ENCODE assay signal across 8 mouse cellular contexts in genomic region chr6:17696321-17696734, GRCm38 (mm10). TPM values are rescaled to one million over a fixed set of nuclear protein-coding genes. Genes with fewer than 3 reads are reported as not detected.
A peak's percentile ranks its signal among the peaks of the same experiment; 100 is the strongest.
DNase-seq lines count a peak whose midpoint lies in the region; ATAC-seq and TF ChIP-seq lines count a peak whose summit lies in the region.

No protein-coding gene starts in this region.

- WGBS in liver, embryonic 14.5 days (ENCODE audit: insufficient replicate concordance) = 56% methylated on average over 5 of the region's 5 CpGs

- peaks cover 7% of the 10 kb centered on the region; the same call in 1 of the 2 replicates for H3K4me1 ChIP-seq in E14TG2a.4 (replicated peaks; ENCODE audit: low read depth, low read length)
- H3K4me1 ChIP-seq in liver, embryonic 14.5 days (replicated peaks; ENCODE audit: control insufficient read depth in 2 of 2, insufficient read depth in 2 of 2, low read length in 1 of 2) = peaks cover 5 to 12% of the 10 kb centered on the region in 2 experiments

- no peak overlapping the region for H3K9ac ChIP-seq in liver, embryonic 14.5 days (replicated peaks)

- H3K36me3 ChIP-seq in E14TG2a.4 (ENCODE audit: insufficient read depth, low read length) = no peaks in the 10 kb centered on the region
- H3K36me3 ChIP-seq in liver, embryonic 14.5 days (replicated peaks; ENCODE audit: control insufficient read depth, insufficient read depth, low read depth) = no peaks in the 10 kb centered on the region

- no peak overlapping the region for H3K27ac ChIP-seq in liver, embryonic 14.5 days

- no peak for ATAC-seq in liver, embryonic 14.5 days (ENCODE audit: insufficient read depth)

- peaks cover 31% of the 10 kb centered on the region for H3K27me3 ChIP-seq in E14TG2a.4 (ENCODE audit: insufficient read depth, low read length)
- H3K27me3 ChIP-seq in liver, embryonic 14.5 days (ENCODE audit: control insufficient read depth, insufficient read depth, low read length) = no peaks in the 10 kb centered on the region

- peak; percentile 26 for TF ChIP-seq CTCF in E14TG2a.4 (conservative IDR thresholded peaks at IDR 0.05; ENCODE audit: low read length)
- peak; percentile 69 for TF ChIP-seq CTCF in liver, embryonic 14.5 days (IDR thresholded peaks at IDR 0.05; ENCODE audit: low read depth)

- DNase-seq in 3134 (ENCODE audit: extremely low read depth, insufficient read length, low spot score) = peak; percentile 31
- peak; percentile 72 to 76 for DNase-seq in cerebellum, postnatal 10 days
- DNase-seq in frontal cortex, postnatal 14 days (ENCODE audit: low spot score in 2 of 2) = peak; percentile 37 to 50
- DNase-seq in kidney, postnatal 10 days = peak; percentile 82
- DNase-seq in liver, embryonic 14.5 days (ENCODE audit: low read depth in 3 of 3, low spot score in 3 of 3) = peak in 2 of 3 experiments; percentile 6 to 31
- DNase-seq in retina, embryonic 14.5 days (ENCODE audit: low spot score) = peak; percentile 78
- DNase-seq in yolk sac, embryonic 10.5 days (ENCODE audit: low spot score) = no peak

- no peak for TF ChIP-seq EP300 in liver, embryonic 14.5 days (IDR thresholded peaks at IDR 0.05; ENCODE audit: low read depth)

- no peak overlapping the region; the same call in 1 of the 2 replicates for H3K4me3 ChIP-seq in E14TG2a.4 (replicated peaks; ENCODE audit: low read length)
- H3K4me3 ChIP-seq in liver, embryonic 14.5 days (ENCODE audit: insufficient read depth in 1 of 2, low read depth in 2 of 2, low read length in 2 of 2) = no peak overlapping the region

- H3K4me2 ChIP-seq in liver, embryonic 14.5 days (ENCODE audit: low read depth) = no peak overlapping the region

- no peaks in the 10 kb centered on the region for H3K9me3 ChIP-seq in E14TG2a.4 (ENCODE audit: low read length)
- H3K9me3 ChIP-seq in liver, embryonic 14.5 days (ENCODE audit: control insufficient read depth, low read length) = no peaks in the 10 kb centered on the region

RNA-seq across cellular contexts. Expression of gene St7, which starts 3.6 kb away (rescaled TPM):
- 6.7 and 7.9 TPM in 2 replicates for polyA plus RNA-seq in liver, embryonic 14.5 days (2012; rRNA removed)
- polyA plus RNA-seq in liver, embryonic 14.5 days (2014; fragmentation: Nextera tagmentation; extraction: Ambion mirVana) = 8.9 and 9.4 TPM in 2 replicates
